Mouse (Mus musculus): ENCODE data around the gene Fhod1. TPM values are rescaled to one million over a fixed set of nuclear protein-coding genes. Genes with fewer than 3 reads are reported as not detected.

Gene Fhod1
- polyA plus RNA-seq, 1 experiment: 114 TPM

- DNase-seq: no peak
- TF ChIP-seq POLR2A (IDR thresholded peaks at IDR 0.05; ENCODE audit: borderline replicate concordance, extremely low read depth, low read depth, low read length) (no peak), CTCF (IDR thresholded peaks at IDR 0.05; ENCODE audit: insufficient read depth, low read length) (no peak)
- Histone ChIP-seq H3K4me1 (ENCODE audit: control insufficient read depth, insufficient read depth, low read length) (no peaks in the 10 kb centered on the region), H3K4me3 (replicated peaks; ENCODE audit: extremely low read depth, low read depth, low read length) (no peak overlapping the region)
- WGBS: 80% methylated on average over 8 of the region's 8 CpGs
These were observed 5.9 kb upstream of the Fhod1 start for GRCm38 (mm10) chr8:105353583-105354135.

- no peak overlapping the region for H3K4me3 ChIP-seq (replicated peaks; ENCODE audit: extremely low read depth, low read depth, low read length)
- no peak for TF ChIP-seq CTCF (IDR thresholded peaks at IDR 0.05; ENCODE audit: insufficient read depth, low read length)
- TF ChIP-seq POLR2A (IDR thresholded peaks at IDR 0.05; ENCODE audit: borderline replicate concordance, extremely low read depth, low read depth, low read length): no peak
- WGBS: 71% methylated on average over 7 of the region's 7 CpGs
- no peak for DNase-seq
- peaks cover 5% of the 10 kb centered on the region for H3K4me1 ChIP-seq (ENCODE audit: control insufficient read depth, insufficient read depth, low read length)
These were observed 2.4 kb upstream of the Fhod1 start for GRCm38 (mm10) chr8:105350186-105350585.

- TF ChIP-seq CTCF (IDR thresholded peaks at IDR 0.05; ENCODE audit: insufficient read depth, low read length) (no peak), POLR2A (IDR thresholded peaks at IDR 0.05; ENCODE audit: borderline replicate concordance, extremely low read depth, low read depth, low read length) (no peak)
- Histone ChIP-seq H3K4me3 (replicated peaks; ENCODE audit: extremely low read depth, low read depth, low read length) (peak overlapping the region; percentile 71), H3K4me1 (ENCODE audit: control insufficient read depth, insufficient read depth, low read length) (peaks cover 13% of the 10 kb centered on the region)
- WGBS: 6% methylated on average over 41 of the region's 48 CpGs
- no peak for DNase-seq
These were observed 1.5 kb upstream of the Fhod1 start for GRCm38 (mm10) chr8:105349096-105349771.

DNA sequence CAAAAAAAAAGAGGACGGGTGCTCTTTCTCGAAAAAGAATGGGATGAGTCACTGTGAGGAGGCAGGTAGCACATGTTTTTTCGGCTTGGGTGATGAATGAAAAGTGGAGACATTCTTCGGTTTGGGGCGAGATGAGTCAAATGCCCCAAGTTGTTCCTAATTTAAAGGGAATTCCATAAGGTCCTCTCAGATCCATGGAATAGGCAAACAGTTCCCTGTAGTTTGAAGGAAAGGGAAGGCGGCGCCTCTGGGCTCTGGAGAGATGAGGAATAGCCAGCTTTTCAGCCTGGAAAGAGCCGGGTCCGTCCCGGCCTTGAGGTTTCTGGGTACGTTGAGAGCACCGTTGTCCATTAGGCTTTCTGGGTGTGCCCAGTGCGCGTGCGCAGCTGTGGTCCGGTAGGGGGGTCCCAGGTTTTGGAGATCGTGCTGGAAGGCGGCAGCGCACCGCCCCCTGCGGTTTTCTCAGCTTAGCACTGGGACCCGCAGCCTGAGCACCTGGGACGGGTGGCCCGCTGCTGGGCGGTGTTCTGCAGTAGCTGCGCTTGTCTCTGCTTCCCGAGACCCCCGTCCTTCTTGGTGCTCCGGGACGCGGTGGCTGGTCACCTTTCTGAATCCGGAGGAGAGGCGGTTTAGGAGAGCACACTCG lies 820 bp upstream of the Fhod1 start, which contains the start of gene Slc9a5:
Gene Slc9a5 (plus strand): TSS at position 394 of the 646 bp plus-strand sequence.
- TF ChIP-seq POLR2A (IDR thresholded peaks at IDR 0.05; ENCODE audit: borderline replicate concordance, extremely low read depth, low read depth, low read length) (no peak), CTCF (IDR thresholded peaks at IDR 0.05; ENCODE audit: insufficient read depth, low read length) (no peak)
- H3K4me3 ChIP-seq (replicated peaks; ENCODE audit: extremely low read depth, low read depth, low read length): peak within 1 kb of the TSS; percentile 92
- DNase-seq: peak; percentile 52
- under 1% methylated on average over 34 of the region's 34 CpGs for WGBS
- H3K4me1 ChIP-seq (ENCODE audit: control insufficient read depth, insufficient read depth, low read length): peaks cover 14% of the 10 kb centered on the region

- DNase-seq: peak; percentile 86
These were observed 934 bp downstream of the Fhod1 start for GRCm38 (mm10) chr8:105346611-105347427.

DNA sequence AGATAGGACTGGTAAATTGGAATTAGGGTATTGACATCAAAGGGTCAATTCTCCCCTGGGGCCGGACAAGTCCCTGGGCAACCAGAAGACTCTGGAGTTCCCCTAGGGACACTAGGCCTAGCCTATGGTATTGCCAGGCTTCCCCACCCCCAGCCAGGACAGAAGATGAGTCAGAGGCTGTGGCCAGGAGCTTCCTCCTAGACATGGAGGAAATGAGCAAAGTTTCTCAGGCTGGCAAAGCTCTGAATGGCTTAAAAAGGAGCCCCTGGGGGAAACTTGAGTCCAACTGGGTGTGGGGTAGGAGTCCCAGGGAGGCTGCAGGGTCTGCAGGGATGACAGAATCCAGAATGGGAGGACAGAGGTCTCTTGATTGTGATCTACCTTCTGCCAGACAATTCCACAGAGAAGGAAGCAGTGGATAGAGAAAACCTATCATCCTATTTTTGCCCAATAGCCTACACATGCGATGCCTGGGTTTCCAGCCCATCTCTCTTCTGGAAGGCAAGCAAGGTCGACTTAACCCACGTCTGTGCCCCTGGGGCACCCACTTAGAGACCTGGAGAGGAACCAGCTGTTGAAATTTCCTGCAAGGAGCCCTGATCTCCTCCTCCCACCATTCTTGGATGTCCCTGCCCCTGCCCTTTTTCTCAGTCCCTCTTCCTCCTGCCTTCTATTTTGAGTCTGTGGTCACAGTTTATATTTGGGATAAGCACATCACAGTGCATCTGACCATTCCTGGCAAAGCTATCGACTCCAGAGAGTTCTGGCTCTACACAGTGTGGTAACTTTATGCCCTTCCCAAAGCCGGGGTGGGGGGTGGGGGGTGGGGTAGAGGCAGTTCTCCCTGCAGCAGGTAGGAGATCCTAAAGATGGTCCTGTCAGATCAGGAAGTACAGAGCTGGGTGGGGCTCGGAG lies 2.4 kb downstream of the Fhod1 start:
- WGBS: 11% methylated on average over 7 of the region's 7 CpGs
- Histone ChIP-seq H3K4me3 (replicated peaks; ENCODE audit: extremely low read depth, low read depth, low read length) (peak overlapping the region; percentile 28), H3K4me1 (ENCODE audit: control insufficient read depth, insufficient read depth, low read length) (peaks cover 29% of the 10 kb centered on the region)
- DNase-seq: peak; percentile 44
- TF ChIP-seq POLR2A (IDR thresholded peaks at IDR 0.05; ENCODE audit: borderline replicate concordance, extremely low read depth, low read depth, low read length) (no peak), CTCF (IDR thresholded peaks at IDR 0.05; ENCODE audit: insufficient read depth, low read length) (no peak)

More at GRCm38 (mm10) chr8:105346611-105347427, 934 bp downstream of the Fhod1 start:
- WGBS: 3% methylated on average over 34 of the region's 34 CpGs
- TF ChIP-seq CTCF (IDR thresholded peaks at IDR 0.05; ENCODE audit: insufficient read depth, low read length): no peak
- peak; percentile 41; the same call in 1 of the 2 replicates for TF ChIP-seq POLR2A (IDR thresholded peaks at IDR 0.05; ENCODE audit: borderline replicate concordance, extremely low read depth, low read depth, low read length)
- Histone ChIP-seq H3K4me1 (ENCODE audit: control insufficient read depth, insufficient read depth, low read length) (peaks cover 17% of the 10 kb centered on the region), H3K4me3 (replicated peaks; ENCODE audit: extremely low read depth, low read depth, low read length) (peak overlapping the region; percentile 92)

DNA sequence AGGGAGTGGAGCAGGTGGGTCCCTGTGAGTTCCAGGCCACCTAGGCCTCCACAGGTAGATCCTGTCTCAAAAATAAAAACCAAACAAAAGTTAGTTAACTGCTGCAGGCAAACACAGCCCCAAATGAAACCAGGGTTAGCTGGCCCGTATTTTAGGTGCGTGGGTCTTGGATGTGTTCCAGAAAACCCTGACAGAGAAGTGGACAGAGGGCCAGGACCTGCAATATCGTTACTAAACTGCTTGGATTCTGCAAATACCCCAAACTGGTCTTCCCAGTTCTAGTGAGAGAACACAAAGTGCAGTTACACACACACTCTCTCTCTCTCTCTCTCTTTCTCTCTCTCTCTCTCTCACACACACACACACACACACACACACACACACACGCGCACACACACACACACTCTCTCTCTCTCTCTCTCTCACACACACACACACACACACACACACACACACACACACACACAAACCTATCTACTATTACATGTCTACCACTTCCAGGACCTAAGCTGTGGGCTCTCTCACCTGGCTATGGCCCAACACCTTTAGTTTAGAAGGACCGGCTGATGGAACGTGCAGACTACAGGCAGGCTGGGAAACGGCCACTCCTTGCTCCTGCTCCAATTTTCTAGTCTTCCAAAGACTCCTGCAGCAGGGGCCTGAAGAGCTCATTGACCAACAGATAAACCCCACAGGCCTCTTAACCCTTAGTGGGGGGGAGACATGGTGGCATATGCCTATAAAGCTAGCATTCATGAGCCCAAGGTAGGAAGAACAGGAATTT lies 3.8 kb downstream of the Fhod1 start:
- DNase-seq: peak; percentile 37
- TF ChIP-seq CTCF (IDR thresholded peaks at IDR 0.05; ENCODE audit: insufficient read depth, low read length): no peak
- H3K4me3 ChIP-seq (replicated peaks; ENCODE audit: extremely low read depth, low read depth, low read length): no peak overlapping the region
- H3K4me1 ChIP-seq (ENCODE audit: control insufficient read depth, insufficient read depth, low read length): peaks cover 40% of the 10 kb centered on the region
- 43% methylated on average over 8 of the region's 8 CpGs for WGBS

- Histone ChIP-seq H3K4me1 (ENCODE audit: control insufficient read depth, insufficient read depth, low read length) (peaks cover 40% of the 10 kb centered on the region), H3K4me3 (replicated peaks; ENCODE audit: extremely low read depth, low read depth, low read length) (no peak overlapping the region)
- TF ChIP-seq POLR2A (IDR thresholded peaks at IDR 0.05; ENCODE audit: borderline replicate concordance, extremely low read depth, low read depth, low read length): no peak
- TF ChIP-seq CTCF (IDR thresholded peaks at IDR 0.05; ENCODE audit: insufficient read depth, low read length): no peak
- WGBS: 59% methylated on average over 4 of the region's 4 CpGs
- no peak for DNase-seq
These were observed 5.0 kb downstream of the Fhod1 start for GRCm38 (mm10) chr8:105342768-105343167.

Measured in lung, adult 2 months (tissue).